Mouse (Mus musculus) left cerebral cortex, adult 18-20 months (tissue): ENCODE measurements at regions not wholly inside any gene's neighbourhood (a gene's known extent, or its start where the extent isn't known, plus 50 kb on each side); places are given as distances from the start of the nearest gene placed in this dataset.
"Not testable (repeated sequence)": the region's sequence is repeated elsewhere in the genome, so short reads cannot be mapped to it uniquely, and the experiment has no call there.

Source experiments
- DNase-seq, 2 experiments: peaks; one replicate each; pipeline ENCODE4 v3.0.0; 2021 to 2022; ENCODE audit warnings: low spot score in 2 of 2, mixed read lengths in 1 of 2

DNA sequence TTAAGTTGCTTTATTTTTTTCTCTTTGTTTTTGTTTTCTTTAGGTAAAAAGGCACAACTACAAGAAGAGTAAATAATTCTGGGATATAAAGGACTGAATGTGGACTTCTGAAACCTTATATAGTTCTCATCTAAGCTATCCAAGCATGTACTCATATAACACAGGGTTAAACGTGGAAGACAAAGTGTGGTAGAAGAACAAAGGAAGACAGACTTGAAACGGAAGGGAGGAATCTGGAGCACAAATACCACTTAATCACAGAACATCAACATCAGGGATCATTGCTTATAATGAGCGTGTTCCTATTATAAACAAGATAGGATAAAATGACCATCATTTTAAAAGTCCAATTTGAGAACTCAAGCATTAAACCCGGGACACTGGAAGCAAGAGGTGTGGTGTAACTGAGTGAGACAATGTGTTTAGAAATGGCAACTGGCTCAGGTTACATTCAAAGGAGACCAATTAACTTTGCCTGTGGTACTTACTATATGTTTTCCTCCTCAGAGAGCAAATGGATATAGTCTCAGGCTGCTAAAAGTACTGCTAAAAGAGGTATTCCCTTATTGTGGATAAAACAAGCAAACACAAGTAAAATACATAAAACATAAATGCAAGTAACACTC, 96.1 kb upstream of the Hdgfl1 start:
- no peak for DNase-seq

DNA sequence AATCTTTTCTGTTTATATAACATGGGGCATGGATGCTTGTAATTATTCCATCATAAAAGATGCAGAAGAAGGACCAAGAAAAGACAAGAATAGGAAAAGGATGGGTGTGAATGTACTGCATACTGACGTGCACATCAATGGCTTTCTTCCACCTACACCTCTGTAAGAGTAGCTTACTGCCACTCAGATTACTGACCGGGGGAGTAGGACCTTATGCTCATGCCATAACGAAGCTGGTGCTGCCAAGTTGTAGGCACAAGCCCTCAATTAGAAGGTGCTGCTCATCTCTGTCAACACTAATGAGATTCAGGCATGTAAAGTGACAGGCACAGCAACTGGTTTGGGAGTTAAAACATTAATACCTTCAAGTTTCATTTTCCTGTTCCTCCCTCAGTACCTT, 97.8 kb upstream of the Hdgfl1 start:
- peak; percentile 3 to 23 for DNase-seq

DNA sequence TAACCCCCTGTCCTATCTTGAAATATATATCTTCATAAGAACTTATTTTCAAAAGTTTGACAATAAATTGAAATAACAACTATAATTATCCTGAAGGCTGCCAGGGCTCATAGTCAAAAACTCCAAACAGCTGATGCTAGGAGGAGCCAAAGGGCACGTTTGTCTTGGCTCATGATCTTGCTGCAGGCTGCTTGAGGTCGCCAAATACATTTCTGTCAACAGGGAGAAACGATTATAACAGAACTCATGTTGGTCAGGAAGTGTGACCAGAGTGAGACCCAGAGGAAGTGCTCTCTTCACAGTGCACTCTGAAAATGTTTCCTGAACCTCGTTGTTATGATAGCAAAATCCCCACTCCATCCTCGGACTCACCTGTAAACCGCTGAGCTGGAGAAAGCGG, 140.9 kb upstream of the Prl start:
- no peak for DNase-seq

DNA sequence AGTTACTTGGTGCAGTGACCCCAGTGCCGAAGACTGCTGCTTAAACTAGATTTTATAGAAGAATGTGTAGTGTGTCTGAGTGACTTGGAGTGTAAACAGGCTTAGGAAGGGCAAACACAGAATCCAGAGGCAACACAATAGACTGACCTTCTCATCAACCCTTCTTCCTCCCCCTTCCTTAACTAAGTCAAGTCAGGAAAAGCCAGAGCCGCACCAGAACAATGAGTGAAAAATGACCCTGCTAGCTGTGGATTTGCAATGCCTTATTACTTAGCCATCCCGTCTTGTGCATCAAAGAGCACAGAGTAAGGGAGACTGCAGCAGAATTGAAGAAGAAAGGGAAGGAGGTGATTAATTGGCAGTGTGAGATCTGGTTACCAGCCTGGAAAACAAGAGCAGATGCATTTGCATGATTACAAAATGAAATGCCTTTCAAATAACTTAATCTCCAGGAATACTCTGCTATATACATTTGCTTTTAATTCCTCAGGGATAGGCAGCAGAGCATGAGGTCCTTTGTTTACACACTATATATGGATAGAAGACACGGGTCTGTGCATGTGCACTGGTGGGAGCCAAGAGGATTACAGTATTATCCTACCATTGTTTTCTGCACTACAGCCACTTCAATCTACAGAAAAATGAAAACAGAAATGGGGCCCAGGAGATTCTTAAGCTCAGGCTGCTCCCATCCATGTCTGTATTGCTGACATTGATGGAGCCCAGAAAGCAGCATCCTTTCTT, 124.5 kb upstream of the Prl start:
- DNase-seq: no peak

DNA sequence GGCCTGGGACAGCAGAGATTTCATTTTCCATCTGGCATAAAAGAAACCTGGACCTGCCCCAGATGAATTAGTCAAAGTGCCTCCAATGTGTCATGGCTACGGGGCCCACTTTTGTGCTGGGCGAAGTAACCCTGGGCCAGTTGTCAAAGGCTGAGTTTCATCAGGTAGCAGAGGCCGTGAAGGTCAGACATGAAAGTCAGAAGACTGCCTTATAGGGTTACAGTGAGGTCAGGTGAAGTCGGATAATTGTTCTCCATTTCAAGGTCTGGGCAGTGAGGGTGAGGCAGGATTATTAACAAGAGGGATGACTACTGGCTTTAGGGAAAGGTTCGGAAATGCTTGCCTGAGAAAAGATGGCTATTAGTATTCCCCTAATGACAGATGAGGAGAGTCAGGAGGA, 123.5 kb upstream of the Prl start:
- no peak for DNase-seq

DNA sequence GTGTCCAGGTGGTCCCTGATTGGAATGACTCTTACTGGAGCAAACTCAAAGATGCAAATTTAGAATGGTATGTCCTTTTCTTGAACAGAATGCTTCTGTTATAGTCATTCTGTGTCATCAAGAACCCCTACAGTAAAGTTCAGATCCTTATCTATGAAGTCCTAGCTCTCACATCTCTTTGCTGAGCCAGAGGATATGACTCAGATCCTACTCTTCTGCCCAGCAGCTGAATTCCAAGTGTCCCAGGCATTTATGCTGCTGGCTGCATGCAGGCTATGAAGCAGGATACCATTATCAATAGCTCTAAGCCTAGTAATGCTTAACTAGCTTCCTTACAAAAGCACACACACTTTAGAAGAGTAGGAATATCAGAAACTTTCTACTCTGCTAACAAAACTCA, 116.9 kb upstream of the Prl start:
- DNase-seq: no peak

DNA sequence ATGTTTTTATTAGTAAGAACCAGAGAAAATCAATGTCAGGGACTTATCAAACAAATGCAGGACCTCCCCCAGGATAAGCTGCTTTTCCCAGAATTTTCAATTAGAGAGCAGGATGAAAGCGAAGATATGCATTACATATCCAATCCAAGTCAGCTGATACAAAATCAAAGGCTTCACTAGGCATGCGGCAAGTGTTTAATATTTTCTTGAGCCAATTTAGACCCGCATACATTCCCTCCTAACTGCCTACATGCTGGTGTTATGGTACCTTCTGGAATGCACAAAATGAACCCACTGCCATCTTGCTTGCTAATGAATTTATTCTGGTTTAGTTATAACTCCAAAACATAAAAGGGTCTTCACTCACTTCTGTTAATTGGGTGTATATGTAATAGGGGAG, 112.9 kb upstream of the Prl start:
- DNase-seq: no peak

DNA sequence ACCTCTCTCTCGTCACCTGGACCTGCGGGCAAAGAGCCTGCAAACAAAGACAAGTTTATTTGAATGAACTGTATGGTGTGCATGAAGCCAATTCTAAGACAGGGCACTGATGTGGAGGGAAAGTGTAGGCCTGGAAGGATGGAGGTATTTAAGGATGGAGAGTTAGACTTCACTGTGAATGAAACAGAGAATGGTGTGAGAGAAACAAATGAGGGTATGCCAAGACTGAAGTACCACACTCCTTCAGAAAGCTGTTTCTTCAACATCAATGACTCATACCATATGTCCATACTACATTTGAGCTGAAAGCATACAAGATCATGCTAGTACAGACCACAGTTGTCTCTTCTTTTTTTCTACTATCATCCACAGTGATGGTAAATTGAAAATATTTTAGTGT, 105.9 kb upstream of the Prl start:
- DNase-seq: peak in 1 of 2 experiments; percentile 3

DNA sequence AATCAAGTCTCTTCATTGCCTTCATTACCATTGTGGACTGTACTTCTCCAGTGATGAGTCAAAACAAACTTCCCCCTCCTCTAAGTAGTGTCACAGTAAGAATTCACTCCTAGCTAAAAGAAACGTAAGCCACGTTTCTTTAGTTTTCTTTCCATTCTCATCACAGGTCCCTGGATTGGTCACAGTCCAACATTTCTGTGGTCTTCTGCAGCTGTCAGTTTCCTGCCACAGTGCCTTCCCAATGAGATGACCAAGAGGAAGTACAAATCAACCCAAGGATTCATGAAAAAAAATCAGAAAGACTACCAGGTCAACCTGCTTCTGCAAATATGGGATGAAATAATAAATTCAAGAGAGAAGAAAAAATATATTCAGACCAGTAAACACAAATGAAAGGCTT, 103.5 kb upstream of the Prl start:
- DNase-seq: no peak

DNA sequence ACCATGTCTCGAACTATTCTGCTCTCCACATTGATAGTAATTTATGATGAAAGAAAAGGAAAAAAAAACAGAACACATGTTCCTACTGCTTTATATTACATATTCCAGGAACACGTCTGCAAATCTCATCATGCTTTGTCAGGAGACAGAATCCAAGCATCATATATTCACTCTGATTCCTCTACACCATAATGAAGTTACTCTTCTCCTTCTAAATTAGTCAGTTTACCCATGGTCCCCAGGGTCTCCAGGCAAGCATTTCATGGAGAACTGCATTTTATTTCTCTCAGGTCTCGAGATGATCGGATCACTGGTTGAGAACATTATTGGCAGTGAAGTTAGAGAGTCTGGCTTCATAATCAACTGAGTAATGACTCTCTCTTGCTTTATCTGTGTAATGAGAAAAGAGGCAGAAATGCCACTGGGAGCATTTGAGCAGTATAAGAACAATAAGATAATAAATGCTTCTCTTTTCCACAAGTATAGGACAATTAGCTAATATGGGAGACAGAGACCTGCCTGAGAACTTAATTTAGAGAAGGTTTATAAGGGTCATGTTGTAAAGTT, 97.8 kb upstream of the Prl start:
- DNase-seq: no peak

DNA sequence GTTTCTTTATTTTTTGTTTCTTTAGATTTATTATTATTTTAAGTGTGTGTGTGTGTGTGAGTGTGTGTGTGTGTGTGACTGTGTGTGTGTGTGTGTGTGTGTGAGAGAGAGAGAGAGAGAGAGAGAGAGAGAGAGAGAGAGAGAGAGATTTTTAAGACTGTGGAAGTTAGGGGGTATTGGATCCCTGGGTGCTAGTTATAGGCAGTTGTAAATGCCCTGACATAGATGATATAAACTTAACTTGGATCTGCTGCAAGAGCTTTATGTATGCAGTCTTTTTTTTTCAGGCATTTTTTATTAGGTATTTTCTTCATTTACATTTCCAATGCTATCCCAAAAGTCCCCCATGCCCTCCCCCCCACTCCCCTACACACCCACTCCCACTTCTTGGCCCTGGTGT, 96.8 kb upstream of the Prl start:
- DNase-seq: not testable (repeated sequence)

DNA sequence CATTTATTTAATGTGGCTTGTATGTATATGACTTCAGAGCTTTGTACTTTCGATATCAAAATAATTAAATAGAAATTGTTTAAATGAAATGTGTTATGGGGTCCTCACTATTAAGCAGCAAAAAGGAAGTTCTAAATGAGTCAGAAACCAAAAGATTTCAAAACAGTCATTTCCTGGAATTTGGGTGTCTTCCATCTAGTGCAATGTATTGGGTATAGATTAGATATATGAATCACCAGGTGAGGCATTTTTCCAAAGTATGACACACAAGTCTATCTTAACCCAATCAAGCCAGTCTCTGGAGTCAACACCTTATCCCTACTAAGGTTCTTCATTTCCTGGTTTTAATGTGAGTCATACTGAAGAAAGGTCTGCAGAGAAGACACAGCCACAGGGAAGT, 81.3 kb upstream of the Prl start:
- DNase-seq: no peak

DNA sequence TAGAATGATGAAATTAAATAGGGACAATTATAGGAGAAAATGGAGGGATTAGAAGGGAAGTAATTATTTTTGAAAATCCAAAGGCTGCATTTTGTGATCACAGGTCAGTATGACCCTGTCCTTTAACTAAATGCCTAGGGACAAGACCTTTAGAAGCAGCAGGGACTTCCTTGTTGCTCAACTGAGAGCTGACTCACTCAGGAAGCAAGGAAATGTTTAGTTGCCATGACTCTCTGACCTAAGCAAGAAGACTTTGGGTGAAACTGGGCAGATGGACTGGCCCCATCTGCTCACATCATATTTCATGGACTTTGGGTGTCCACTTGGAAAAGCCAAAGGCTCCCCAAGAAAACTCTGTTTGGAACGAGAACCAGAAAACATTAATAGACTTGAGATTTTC, 76.9 kb upstream of the Prl start:
- DNase-seq: no peak
